Mouse (Mus musculus): Measurements from ENCODE around the gene Ccdc15. TPM values are rescaled to one million over a fixed set of nuclear protein-coding genes. Genes with fewer than 3 reads are reported as not detected.

The Ccdc15 gene
- polyA plus RNA-seq, 1 experiment from 2014 or later: 2.2 TPM

- H3K9me3 ChIP-seq (ENCODE audit: control insufficient read depth, low read length): no peaks in the 10 kb centered on the region
- H3K27ac ChIP-seq (replicated peaks): no peak overlapping the region
- 0 out of 2 replicates have a peak, but pooled peaks cover 3% of the 10 kb centered on the region for H3K4me1 ChIP-seq (replicated peaks; ENCODE audit: control insufficient read depth, insufficient read depth)
- H3K9ac ChIP-seq (ENCODE audit: low read length): no peak overlapping the region
- DNase-seq (ENCODE audit: low spot score): peak; percentile 22
- H3K4me2 ChIP-seq (replicated peaks; ENCODE audit: low read depth): no peak overlapping the region
- TF ChIP-seq EP300 (optimal IDR thresholded peaks at IDR 0.05) (no peak), CTCF (IDR thresholded peaks at IDR 0.05; ENCODE audit: low read depth) (no peak)
- no peaks in the 10 kb centered on the region for H3K27me3 ChIP-seq (ENCODE audit: control insufficient read depth, insufficient read depth, low read length)
- H3K4me3 ChIP-seq (ENCODE audit: low read depth, low read length): no peak overlapping the region
- ATAC-seq (ENCODE audit: low FRiP score, low TSS enrichment): peak; percentile 53; the same call in 1 of the 2 replicates
- no peaks in the 10 kb centered on the region for H3K36me3 ChIP-seq (ENCODE audit: control insufficient read depth, insufficient read depth, low read length)
- 46% methylated on average over 6 of the region's 6 CpGs for WGBS
These were observed 11.3 kb upstream of the Ccdc15 start for GRCm38 (mm10) chr9:37359331-37360220.

GRCm38 (mm10) chr9:37358713-37359330 is 10.6 kb upstream of the Ccdc15 start:
- 68% methylated on average over 7 of the region's 7 CpGs for WGBS
- no peak for DNase-seq (ENCODE audit: low spot score)
- no peak overlapping the region for H3K4me3 ChIP-seq (ENCODE audit: low read depth, low read length)
- ATAC-seq (ENCODE audit: low FRiP score, low TSS enrichment): no peak
- no peaks in the 10 kb centered on the region for H3K27me3 ChIP-seq (ENCODE audit: control insufficient read depth, insufficient read depth, low read length)
- H3K4me2 ChIP-seq (replicated peaks; ENCODE audit: low read depth): no peak overlapping the region
- no peak overlapping the region for H3K27ac ChIP-seq (replicated peaks)
- 0 out of 2 replicates have a peak, but pooled peaks cover 3% of the 10 kb centered on the region for H3K4me1 ChIP-seq (replicated peaks; ENCODE audit: control insufficient read depth, insufficient read depth)
- no peaks in the 10 kb centered on the region for H3K36me3 ChIP-seq (ENCODE audit: control insufficient read depth, insufficient read depth, low read length)
- H3K9me3 ChIP-seq (ENCODE audit: control insufficient read depth, low read length): no peaks in the 10 kb centered on the region
- TF ChIP-seq CTCF (IDR thresholded peaks at IDR 0.05; ENCODE audit: low read depth) (no peak), EP300 (optimal IDR thresholded peaks at IDR 0.05) (no peak)
- no peak overlapping the region for H3K9ac ChIP-seq (ENCODE audit: low read length)

- Histone ChIP-seq H3K36me3 (ENCODE audit: control insufficient read depth, insufficient read depth, low read length) (no peaks in the 10 kb centered on the region), H3K4me2 (replicated peaks; ENCODE audit: low read depth) (no peak overlapping the region), H3K4me1 (replicated peaks; ENCODE audit: control insufficient read depth, insufficient read depth) (0 out of 2 replicates have a peak, but pooled peaks cover under 1% of the 10 kb centered on the region), H3K4me3 (ENCODE audit: low read depth, low read length) (no peak overlapping the region), H3K9me3 (ENCODE audit: control insufficient read depth, low read length) (no peaks in the 10 kb centered on the region), H3K27me3 (ENCODE audit: control insufficient read depth, insufficient read depth, low read length) (no peaks in the 10 kb centered on the region), H3K9ac (ENCODE audit: low read length) (no peak overlapping the region), H3K27ac (replicated peaks) (no peak overlapping the region)
- 74% methylated on average over 1 of the region's 1 CpGs for WGBS
- ATAC-seq (ENCODE audit: low FRiP score, low TSS enrichment): no peak
- no peak for DNase-seq (ENCODE audit: low spot score)
- TF ChIP-seq EP300 (optimal IDR thresholded peaks at IDR 0.05) (no peak), CTCF (IDR thresholded peaks at IDR 0.05; ENCODE audit: low read depth) (no peak)
These were observed 6.3 kb upstream of the Ccdc15 start for GRCm38 (mm10) chr9:37354485-37354884.

GRCm38 (mm10) chr9:37351266-37351665 is 3.0 kb upstream of the Ccdc15 start:
- no peak overlapping the region for H3K9ac ChIP-seq (ENCODE audit: low read length)
- no peaks in the 10 kb centered on the region for H3K9me3 ChIP-seq (ENCODE audit: control insufficient read depth, low read length)
- H3K27me3 ChIP-seq (ENCODE audit: control insufficient read depth, insufficient read depth, low read length): no peaks in the 10 kb centered on the region
- H3K27ac ChIP-seq (replicated peaks): no peak overlapping the region
- peaks cover 5% of the 10 kb centered on the region; the same call in 1 of the 2 replicates for H3K4me1 ChIP-seq (replicated peaks; ENCODE audit: control insufficient read depth, insufficient read depth)
- 32% methylated on average over 2 of the region's 2 CpGs for WGBS
- no peaks in the 10 kb centered on the region for H3K36me3 ChIP-seq (ENCODE audit: control insufficient read depth, insufficient read depth, low read length)
- H3K4me2 ChIP-seq (replicated peaks; ENCODE audit: low read depth): no peak overlapping the region
- no peak for TF ChIP-seq CTCF (IDR thresholded peaks at IDR 0.05; ENCODE audit: low read depth)
- no peak for TF ChIP-seq EP300 (optimal IDR thresholded peaks at IDR 0.05)
- ATAC-seq (ENCODE audit: low FRiP score, low TSS enrichment) (no peak), DNase-seq (ENCODE audit: low spot score) (peak; percentile 49)
- no peak overlapping the region for H3K4me3 ChIP-seq (ENCODE audit: low read depth, low read length)

- H3K4me1 ChIP-seq (replicated peaks; ENCODE audit: control insufficient read depth, insufficient read depth): peaks cover 5% of the 10 kb centered on the region; the same call in 1 of the 2 replicates
- no peaks in the 10 kb centered on the region for H3K27me3 ChIP-seq (ENCODE audit: control insufficient read depth, insufficient read depth, low read length)
- DNase-seq (ENCODE audit: low spot score) (no peak), ATAC-seq (ENCODE audit: low FRiP score, low TSS enrichment) (no peak)
- H3K4me3 ChIP-seq (ENCODE audit: low read depth, low read length): peak overlapping the region; percentile 77
- TF ChIP-seq CTCF (IDR thresholded peaks at IDR 0.05; ENCODE audit: low read depth) (no peak), EP300 (optimal IDR thresholded peaks at IDR 0.05) (no peak)
- no peak overlapping the region; the same call in 1 of the 2 replicates for H3K27ac ChIP-seq (replicated peaks)
- H3K9ac ChIP-seq (ENCODE audit: low read length): no peak overlapping the region; the same call in 1 of the 2 replicates
- 90% methylated on average over 3 of the region's 3 CpGs for WGBS
- no peaks in the 10 kb centered on the region for H3K9me3 ChIP-seq (ENCODE audit: control insufficient read depth, low read length)
- H3K36me3 ChIP-seq (ENCODE audit: control insufficient read depth, insufficient read depth, low read length): no peaks in the 10 kb centered on the region
- peak overlapping the region; percentile 93 for H3K4me2 ChIP-seq (replicated peaks; ENCODE audit: low read depth)
These were observed 818 bp upstream of the Ccdc15 start for GRCm38 (mm10) chr9:37349050-37349449.
